In the genomic region with DNA sequence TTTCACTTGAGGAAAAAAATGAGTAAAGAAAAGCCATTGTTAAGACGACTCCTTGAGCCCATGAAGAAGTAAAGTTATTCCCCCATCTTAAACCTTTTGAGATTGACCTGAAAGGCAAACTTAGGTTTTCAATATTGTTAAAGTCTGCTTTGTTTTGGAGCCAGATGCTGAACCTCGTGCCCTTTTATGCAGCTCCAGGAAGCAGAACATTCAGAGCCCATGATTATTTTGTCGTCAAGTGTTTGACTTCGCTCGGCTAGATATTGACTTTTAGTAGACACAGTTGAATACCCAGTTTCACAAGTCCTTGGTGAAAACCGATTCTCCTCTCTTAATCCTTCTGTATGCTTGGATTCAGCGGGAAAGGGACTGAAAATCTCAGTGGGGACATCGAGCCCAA, we compare ENCODE assay signal across 16 mouse cellular contexts.
"Had no signal": no experiment of that assay in that cellular context is flagged by ENCODE, and none has a peak within 500 bp of the region (broad histone marks: within the 10 kb centered on the region; RNA-seq: fewer than 3 reads in every experiment).

No protein-coding gene starts in this region.

- H3K27me3 ChIP-seq: liver, embryonic 12.5 days; megakaryocyte, embryonic 14.5 days; midbrain, embryonic 13.5 days; midbrain, embryonic 15.5 days; neural tube, embryonic 12.5 days; stomach, embryonic 15.5 days had no signal

- H3K4me2 ChIP-seq: liver, embryonic 12.5 days; midbrain, embryonic 11.5 days; midbrain, embryonic 13.5 days; midbrain, embryonic 15.5 days; neural tube, embryonic 12.5 days; stomach, embryonic 15.5 days had no signal

- H3K4me3 ChIP-seq: liver, embryonic 12.5 days; megakaryocyte, embryonic 14.5 days; midbrain, embryonic 13.5 days; midbrain, embryonic 15.5 days; neural tube, embryonic 12.5 days; stomach, embryonic 15.5 days had no signal

- DNase-seq: liver; lung, postnatal 14 days; right cerebral cortex, postnatal 14 days; thymus, adult 2 months; thymus, postnatal 25 days; thymus, postnatal 4 days had no signal

- H3K27ac ChIP-seq: liver, embryonic 12.5 days; liver, embryonic 14.5 days; macrophage; midbrain, embryonic 13.5 days; midbrain, embryonic 15.5 days; neural tube, embryonic 12.5 days; stomach, embryonic 15.5 days; stomach, postnatal 0 days had no signal

- H3K36me3 ChIP-seq: liver, embryonic 12.5 days; midbrain, embryonic 15.5 days; neural tube, embryonic 12.5 days; stomach, embryonic 15.5 days had no signal

- H3K4me1 ChIP-seq: liver, embryonic 12.5 days; megakaryocyte, embryonic 14.5 days; midbrain, embryonic 13.5 days; midbrain, embryonic 15.5 days; neural tube, embryonic 12.5 days; stomach, embryonic 15.5 days had no signal

- ATAC-seq: liver, embryonic 12.5 days; midbrain, embryonic 13.5 days; midbrain, embryonic 15.5 days had no signal

- H3K9me3 ChIP-seq: liver, embryonic 12.5 days; midbrain, embryonic 13.5 days; midbrain, embryonic 15.5 days; neural tube, embryonic 12.5 days; stomach, embryonic 15.5 days had no signal

- H3K9ac ChIP-seq: liver, embryonic 12.5 days; liver, embryonic 14.5 days; midbrain, embryonic 13.5 days; midbrain, embryonic 15.5 days; neural tube, embryonic 12.5 days; stomach, embryonic 15.5 days had no signal
